Mouse (Mus musculus) lung, embryonic 14.5 days (tissue): ENCODE measurements at regions not wholly inside any gene's neighbourhood (a gene's known extent, or its start where the extent isn't known, plus 50 kb on each side); places are given as distances from the start of the nearest gene placed in this dataset.

ENCODE experiments used
- ATAC-seq: fragments of 200-750 bp; cut with Nextera tagmentation; 2 replicates; pipeline ENCODE4 v1.8.0; 2017; ENCODE audit warnings: mild to moderate bottlenecking, moderate TSS enrichment, moderate library complexity; ENCODE audit not compliant: insufficient read depth
- DNase-seq: peaks from one replicate; pipeline ENCODE4 v3.0.0-alpha.2; 2015
- H3K27ac ChIP-seq: fragments of 300-500 bp; sonication (generic); 2 replicates; pipeline ENCODE4 v1.5.1; 2014; ENCODE audit warnings: low read depth, mild to moderate bottlenecking, moderate library complexity
- H3K27me3 ChIP-seq: fragments of 300-500 bp; sonication (generic); 2 replicates; pipeline ENCODE4 v1.6.1; 2014; ENCODE audit warnings: low read length, control low read depth; ENCODE audit not compliant: insufficient read depth
- H3K36me3 ChIP-seq: fragments of 300-500 bp; sonication (generic); 2 replicates; pipeline ENCODE4 v1.6.1; 2014; ENCODE audit warnings: control low read depth; ENCODE audit not compliant: insufficient read depth
- H3K4me1 ChIP-seq: fragments of 300-500 bp; sonication (generic); 2 replicates; pipeline ENCODE4 v1.6.1; 2014; ENCODE audit warnings: antibody characterized with exemption, control low read depth; ENCODE audit not compliant: insufficient read depth
- H3K4me2 ChIP-seq: fragments of 300-500 bp; sonication (generic); 2 replicates; pipeline ENCODE4 v1.6.1; 2014; ENCODE audit warnings: mild to moderate bottlenecking
- H3K4me3 ChIP-seq: fragments of 300-500 bp; sonication (generic); 2 replicates; pipeline ENCODE4 v1.5.1; 2014; ENCODE audit warnings: low read depth, low read length
- H3K9ac ChIP-seq: fragments of 300-500 bp; sonication (generic); 2 replicates; pipeline ENCODE4 v1.6.1; 2014
- H3K9me3 ChIP-seq: fragments of 300-500 bp; sonication (generic); 2 replicates; pipeline ENCODE4 v1.6.1; 2016; ENCODE audit warnings: low read depth, low read length, control low read depth
- CTCF ChIP-seq: IDR thresholded peaks from 2 replicates; pipeline ENCODE4 v1.5.1; 2016; ENCODE audit warnings: antibody characterized with exemption, low read depth
- WGBS: fragments of 180-500 bp; shearing (Covaris S2); extraction: QIAGEN DNeasy Blood & Tissue Kit; methylation state at CpG from one replicate; pipeline ENCODE4 v1.1.7; 2014; 5-methylcytosine and 5-hydroxymethylcytosine counted together

DNA sequence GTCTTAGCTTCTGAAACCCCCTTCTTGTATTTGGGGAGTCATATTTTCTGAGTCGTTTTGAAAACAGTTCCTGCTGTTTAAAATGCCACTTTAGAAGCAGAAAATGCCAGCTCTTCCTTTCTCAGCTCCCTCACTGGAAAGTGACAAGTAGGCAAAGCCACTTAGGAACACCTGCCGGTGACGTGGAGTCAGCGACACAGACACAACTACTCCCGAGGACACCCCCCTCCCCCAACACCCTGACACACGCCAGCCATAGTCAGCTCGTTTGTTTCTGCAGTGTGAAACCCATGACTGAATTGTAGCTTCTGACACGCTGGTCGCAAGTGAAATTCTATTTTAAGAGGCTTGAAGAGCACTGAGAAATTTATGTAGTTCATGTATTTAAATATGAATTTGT, 72.9 kb upstream of the Tlk1 start:
- 56% methylated on average over 9 of the region's 9 CpGs for WGBS

DNA sequence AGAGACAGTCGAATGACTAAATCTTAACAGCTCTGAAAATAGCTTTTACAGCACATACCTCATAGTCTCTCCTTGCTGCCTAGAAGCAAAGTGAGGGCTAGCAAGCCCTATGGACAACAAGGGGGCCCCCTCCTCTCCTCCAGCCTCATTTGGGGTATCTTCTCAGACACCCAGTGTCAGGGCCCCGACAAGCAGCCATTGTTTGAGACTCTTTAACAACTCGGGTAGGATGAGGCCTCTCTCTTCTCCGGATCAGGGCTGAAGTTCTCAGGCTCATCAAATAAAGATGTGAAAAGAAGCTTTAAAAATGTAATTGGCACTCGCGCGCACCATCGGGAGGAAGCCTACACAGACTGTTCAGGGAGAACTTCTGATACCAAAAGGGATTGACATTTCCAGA, 71.8 kb upstream of the Tlk1 start:
- no peak overlapping the region for H3K27ac ChIP-seq
- H3K27me3 ChIP-seq: no peaks in the 10 kb centered on the region
- no peak overlapping the region for H3K9ac ChIP-seq
- no peaks in the 10 kb centered on the region for H3K9me3 ChIP-seq
- no peak for ATAC-seq
- no peaks in the 10 kb centered on the region for H3K36me3 ChIP-seq
- H3K4me2 ChIP-seq: no peak overlapping the region
- H3K4me3 ChIP-seq: no peak overlapping the region
- H3K4me1 ChIP-seq: no peaks in the 10 kb centered on the region
- no peak for DNase-seq
- no peak for TF ChIP-seq CTCF
- WGBS: 88% methylated on average over 8 of the region's 8 CpGs

More for the DNA sequence above, 72.9 kb upstream of the Tlk1 start:
- no peak overlapping the region for H3K27ac ChIP-seq
- no peaks in the 10 kb centered on the region for H3K9me3 ChIP-seq
- H3K4me1 ChIP-seq: no peaks in the 10 kb centered on the region
- no peak overlapping the region for H3K4me2 ChIP-seq
- no peaks in the 10 kb centered on the region for H3K27me3 ChIP-seq
- no peak overlapping the region for H3K9ac ChIP-seq
- no peak for TF ChIP-seq CTCF
- no peaks in the 10 kb centered on the region for H3K36me3 ChIP-seq
- DNase-seq: no peak
- no peak overlapping the region for H3K4me3 ChIP-seq
- ATAC-seq: no peak

DNA sequence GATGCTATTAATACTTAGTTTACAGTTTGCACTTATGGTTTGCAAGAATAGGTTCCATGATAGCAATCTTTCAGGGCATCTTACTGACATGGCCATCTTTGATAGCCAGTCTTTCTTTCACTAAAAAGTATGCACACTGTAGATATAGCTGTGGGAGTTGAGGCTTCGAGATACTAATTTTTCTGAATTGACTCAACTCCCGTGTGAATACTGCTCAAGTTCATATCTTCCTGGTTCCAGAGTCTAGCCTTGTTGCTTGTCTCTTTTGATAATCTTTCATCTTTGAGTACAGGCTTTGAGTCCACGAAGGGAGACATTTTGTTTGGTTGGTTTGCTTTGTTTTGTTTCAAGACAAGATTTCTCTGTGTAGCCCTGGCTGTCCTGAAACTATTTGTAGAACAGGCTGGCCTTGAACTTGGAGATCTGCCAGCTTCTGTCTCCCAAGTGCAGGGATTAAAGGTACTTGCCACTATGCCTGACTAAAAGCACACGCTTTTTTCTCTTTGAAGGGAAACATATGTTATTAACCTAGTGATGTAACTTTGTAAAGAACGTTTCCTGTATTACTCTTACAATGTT, 64.1 kb upstream of the Tlk1 start:
- Histone ChIP-seq H3K4me3 (no peak overlapping the region), H3K36me3 (no peaks in the 10 kb centered on the region), H3K4me2 (no peak overlapping the region), H3K9ac (no peak overlapping the region), H3K9me3 (no peaks in the 10 kb centered on the region), H3K27ac (no peak overlapping the region), H3K27me3 (no peaks in the 10 kb centered on the region), H3K4me1 (no peaks in the 10 kb centered on the region)
- no peak for TF ChIP-seq CTCF
- 40% methylated on average over 5 of the region's 5 CpGs for WGBS
- ATAC-seq (no peak), DNase-seq (peak; percentile 39)

DNA sequence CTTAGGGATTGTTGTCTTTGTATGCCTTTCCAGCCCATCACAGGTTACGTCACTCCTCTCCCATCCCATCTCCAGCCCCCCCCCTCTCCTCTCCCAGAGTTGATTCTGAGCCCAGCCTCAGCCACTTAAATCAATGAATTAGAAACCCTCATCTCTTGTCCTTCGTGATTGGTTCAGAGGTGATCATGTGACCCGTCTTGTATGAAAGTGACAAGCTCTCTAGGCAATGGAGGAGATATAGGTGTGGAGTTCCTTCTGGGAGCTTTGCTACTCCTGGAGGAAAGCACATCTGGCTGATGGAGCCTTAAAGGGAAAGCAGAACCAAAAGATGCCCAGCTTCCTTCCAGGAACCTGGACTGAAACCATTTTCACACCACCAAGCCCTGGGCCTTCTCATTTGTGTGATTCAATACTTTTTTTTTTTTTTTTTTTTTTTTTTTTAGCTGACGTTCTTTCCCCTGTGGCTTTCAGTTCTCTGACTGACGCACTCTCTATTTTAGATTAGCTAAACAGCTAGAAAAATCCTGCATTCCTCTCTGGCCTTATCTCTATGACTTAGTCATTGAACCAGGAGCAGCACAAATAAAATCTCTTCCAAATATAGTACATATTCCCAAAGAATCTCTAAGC, 63.4 kb upstream of the Tlk1 start:
- H3K4me2 ChIP-seq: no peak overlapping the region
- H3K4me3 ChIP-seq: no peak overlapping the region
- H3K4me1 ChIP-seq: no peaks in the 10 kb centered on the region
- H3K9ac ChIP-seq: no peak overlapping the region
- H3K9me3 ChIP-seq: no peaks in the 10 kb centered on the region
- 76% methylated on average over 5 of the region's 5 CpGs for WGBS
- TF ChIP-seq CTCF: no peak
- no peaks in the 10 kb centered on the region for H3K27me3 ChIP-seq
- ATAC-seq (no peak), DNase-seq (no peak)
- H3K36me3 ChIP-seq: no peaks in the 10 kb centered on the region
- no peak overlapping the region for H3K27ac ChIP-seq

DNA sequence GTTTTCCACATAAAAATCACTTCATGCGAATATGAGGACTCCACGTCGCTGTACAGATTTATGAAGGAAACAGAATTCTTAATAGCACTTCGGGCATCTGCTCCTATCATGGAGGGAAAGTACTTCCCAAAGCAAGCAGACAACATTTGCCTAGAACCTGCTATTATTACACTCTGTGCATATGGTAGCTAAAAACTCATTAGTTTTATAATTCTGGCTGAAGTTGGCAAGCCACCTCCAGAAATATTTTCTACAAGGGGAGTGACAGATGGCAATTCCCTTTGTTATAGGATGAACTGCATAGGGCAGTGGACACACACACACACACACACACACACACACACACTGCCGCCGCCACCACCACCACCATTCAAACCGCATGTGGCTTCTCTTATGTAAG, 61.3 kb upstream of the Tlk1 start:
- Histone ChIP-seq H3K4me1 (no peaks in the 10 kb centered on the region), H3K4me3 (no peak overlapping the region), H3K27ac (no peak overlapping the region), H3K9me3 (no peaks in the 10 kb centered on the region), H3K9ac (no peak overlapping the region), H3K36me3 (no peaks in the 10 kb centered on the region), H3K4me2 (no peak overlapping the region), H3K27me3 (no peaks in the 10 kb centered on the region)
- ATAC-seq (no peak), DNase-seq (no peak)
- 83% methylated on average over 7 of the region's 7 CpGs for WGBS
- TF ChIP-seq CTCF: no peak

DNA sequence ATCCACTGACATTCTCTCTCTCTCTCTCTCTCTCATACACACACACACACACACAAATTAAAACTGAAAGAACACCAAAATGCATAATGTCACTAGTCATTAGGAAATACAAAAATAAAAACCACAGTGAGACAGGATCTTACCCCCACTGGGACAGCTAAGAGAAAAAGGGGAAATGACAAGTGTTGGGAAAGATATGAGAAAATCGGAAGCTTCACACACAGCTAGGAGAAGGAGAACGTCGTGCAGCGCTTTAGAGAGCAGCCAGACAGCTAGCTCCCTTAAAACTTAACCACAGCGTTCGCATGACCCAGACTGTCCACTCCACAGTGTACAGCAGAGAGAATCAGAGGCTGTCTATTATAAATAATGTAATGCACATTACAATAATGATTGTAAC, 60.1 kb upstream of the Tlk1 start:
- ATAC-seq: no peak
- Histone ChIP-seq H3K4me3 (no peak overlapping the region), H3K4me1 (no peaks in the 10 kb centered on the region), H3K4me2 (no peak overlapping the region), H3K36me3 (no peaks in the 10 kb centered on the region), H3K27me3 (no peaks in the 10 kb centered on the region), H3K9me3 (no peaks in the 10 kb centered on the region), H3K27ac (no peak overlapping the region), H3K9ac (no peak overlapping the region)
- WGBS: 80% methylated on average over 6 of the region's 6 CpGs
- DNase-seq: no peak
- TF ChIP-seq CTCF: no peak

DNA sequence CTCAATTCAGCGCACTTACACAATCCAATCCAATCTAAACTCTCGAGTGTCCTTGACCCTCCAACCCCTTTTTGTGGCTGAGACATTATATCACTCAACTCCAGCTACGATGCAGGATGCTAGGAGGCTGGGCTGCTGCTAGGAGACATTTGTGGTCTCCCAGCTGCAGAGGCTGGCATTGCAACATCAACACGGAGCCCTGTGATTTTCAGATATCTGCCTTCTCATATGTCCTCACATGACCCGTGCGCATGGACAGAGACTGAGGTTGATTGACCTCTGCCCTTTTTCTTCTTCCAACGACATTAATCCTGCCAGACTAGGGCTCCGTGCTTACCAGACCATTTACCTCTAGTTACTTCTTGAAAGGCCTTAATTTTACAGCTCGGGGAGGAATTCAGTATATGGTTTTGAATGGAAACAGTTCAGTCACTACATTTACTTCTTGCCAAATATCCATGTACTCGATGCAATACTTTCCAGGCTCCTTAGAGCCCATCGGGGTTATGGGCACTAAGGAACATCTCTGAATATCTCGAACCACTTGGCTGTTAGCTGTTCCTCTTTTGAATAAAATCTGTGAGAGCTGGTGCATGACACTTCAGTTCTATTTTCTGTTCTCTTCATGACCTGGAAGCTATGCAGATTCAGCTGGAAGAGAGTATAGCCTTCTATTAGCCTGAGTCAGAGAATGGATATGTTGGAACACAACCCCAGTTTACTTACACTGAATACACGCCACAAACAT, 52.0 kb upstream of the Tlk1 start:
- no peak overlapping the region for H3K4me2 ChIP-seq
- ATAC-seq: no peak
- no peak for DNase-seq
- H3K27me3 ChIP-seq: no peaks in the 10 kb centered on the region
- WGBS: 75% methylated on average over 13 of the region's 13 CpGs
- TF ChIP-seq CTCF: no peak
- H3K9me3 ChIP-seq: no peaks in the 10 kb centered on the region
- H3K36me3 ChIP-seq: no peaks in the 10 kb centered on the region
- H3K27ac ChIP-seq: no peak overlapping the region
- H3K4me1 ChIP-seq: no peaks in the 10 kb centered on the region
- H3K9ac ChIP-seq: no peak overlapping the region
- H3K4me3 ChIP-seq: no peak overlapping the region
